8 mouse cellular contexts compared by ENCODE assay signal in the genomic region with DNA sequence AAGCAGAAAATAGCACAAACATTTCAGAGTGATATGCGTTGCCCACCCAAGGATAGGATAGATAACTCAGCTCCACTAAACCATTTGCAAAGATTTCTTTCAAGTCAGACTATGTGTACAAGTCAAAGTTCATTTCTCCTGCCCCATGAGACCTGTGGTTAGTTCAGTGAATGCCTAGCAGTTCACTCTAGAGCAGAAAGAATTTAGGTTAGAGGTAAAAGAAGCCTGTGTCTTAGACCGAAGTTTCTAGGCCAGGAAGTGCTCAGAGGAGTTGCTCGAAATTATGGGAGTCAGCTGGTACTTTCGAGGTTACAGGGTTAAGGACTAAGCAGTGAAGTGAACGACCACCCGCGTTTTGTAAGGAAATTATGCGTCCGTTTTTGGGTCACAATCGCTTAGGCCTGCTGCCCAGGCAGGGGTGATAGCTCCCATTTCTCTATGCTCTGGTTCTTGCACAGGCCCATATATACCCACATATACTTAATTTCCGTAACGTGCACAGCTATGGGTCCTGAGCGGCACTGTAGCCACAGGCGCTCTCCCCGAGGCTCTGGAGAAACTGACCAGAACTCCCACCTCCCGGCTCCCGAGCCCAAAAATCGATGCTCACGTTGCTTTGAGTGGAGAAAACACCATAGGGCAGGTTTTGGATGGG. TPM values are rescaled to one million over a fixed set of nuclear protein-coding genes. Genes with fewer than 3 reads are reported as not detected.
DNase-seq lines count a peak whose midpoint lies in the region; ATAC-seq and TF ChIP-seq lines count a peak whose summit lies in the region.

No protein-coding gene starts in this region.

- H3K9me3 ChIP-seq in forebrain, embryonic 11.5 days (ENCODE audit: control insufficient read depth, low read length), result no peaks in the 10 kb centered on the region
- H3K9me3 ChIP-seq in kidney, embryonic 16.5 days (ENCODE audit: low read length), result no peaks in the 10 kb centered on the region
- H3K9me3 ChIP-seq in midbrain, embryonic 13.5 days, result no peaks in the 10 kb centered on the region

- H3K79me2 ChIP-seq in C2C12 (ENCODE audit: control insufficient read depth, insufficient read depth), result peaks cover 5% of the 10 kb centered on the region

- ATAC-seq in frontal cortex, adult (ENCODE audit: low TSS enrichment), result peak; percentile 32; the same call in 1 of the 2 replicates
- peak; percentile 50; the same call in 1 of the 2 replicates for ATAC-seq in forebrain, embryonic 11.5 days (replicated peaks; ENCODE audit: low FRiP score)
- ATAC-seq in kidney, embryonic 16.5 days (ENCODE audit: low FRiP score, low TSS enrichment), result peak; percentile 39; the same call in 1 of the 2 replicates
- ATAC-seq in midbrain, embryonic 13.5 days, result peak; percentile 61

- H3K27ac ChIP-seq in forebrain, embryonic 11.5 days (ENCODE audit: low read depth, low read length), result no peak overlapping the region
- H3K27ac ChIP-seq in kidney, embryonic 16.5 days (ENCODE audit: low read length), result no peak overlapping the region
- H3K27ac ChIP-seq in midbrain, embryonic 13.5 days, result no peak overlapping the region

- WGBS in forebrain, embryonic 11.5 days, result 10% methylated on average over 19 of the region's 19 CpGs
- 9% methylated on average over 19 of the region's 19 CpGs for WGBS in kidney, embryonic 16.5 days
- WGBS in midbrain, embryonic 13.5 days, result 9% methylated on average over 19 of the region's 19 CpGs

- H3K36me3 ChIP-seq in C2C12 (ENCODE audit: control insufficient read depth, insufficient read depth), result no peaks in the 10 kb centered on the region
- no peaks in the 10 kb centered on the region for H3K36me3 ChIP-seq in forebrain, embryonic 11.5 days (ENCODE audit: control insufficient read depth, insufficient read depth, low read length)
- no peaks in the 10 kb centered on the region for H3K36me3 ChIP-seq in kidney, embryonic 16.5 days (ENCODE audit: insufficient read depth, low read length)
- H3K36me3 ChIP-seq in midbrain, embryonic 13.5 days, result no peaks in the 10 kb centered on the region

- peak overlapping the region; percentile 65 for H3ac ChIP-seq in C2C12 (ENCODE audit: control insufficient read depth, insufficient read length, low read depth)

- H3K27me3 ChIP-seq in C2C12 (ENCODE audit: control insufficient read depth, insufficient read depth, insufficient read length), result no peaks in the 10 kb centered on the region
- H3K27me3 ChIP-seq in forebrain, embryonic 11.5 days (ENCODE audit: control insufficient read depth, insufficient read depth, low read length), result no peaks in the 10 kb centered on the region
- H3K27me3 ChIP-seq in kidney, embryonic 16.5 days (ENCODE audit: insufficient read depth, low read length), result no peaks in the 10 kb centered on the region
- H3K27me3 ChIP-seq in midbrain, embryonic 13.5 days, result 0 out of 2 replicates have a peak, but pooled peaks cover 4% of the 10 kb centered on the region

- peak overlapping the region; percentile 47 for H3K9ac ChIP-seq in forebrain, embryonic 11.5 days (ENCODE audit: low read length)
- peak overlapping the region; percentile 69 for H3K9ac ChIP-seq in kidney, embryonic 16.5 days (replicated peaks; ENCODE audit: low read length)
- H3K9ac ChIP-seq in midbrain, embryonic 13.5 days (replicated peaks), result peak overlapping the region; percentile 78

- H3K4me3 ChIP-seq in C2C12 (ENCODE audit: insufficient read depth, poor library complexity, severe bottlenecking), result peak overlapping the region; percentile 50
- peak overlapping the region; percentile 45 for H3K4me3 ChIP-seq in forebrain, embryonic 11.5 days (ENCODE audit: low read depth, low read length)
- H3K4me3 ChIP-seq in kidney, embryonic 16.5 days (ENCODE audit: low read length), result peak overlapping the region; percentile 70
- peak overlapping the region; percentile 61 for H3K4me3 ChIP-seq in midbrain, embryonic 13.5 days (replicated peaks)

- no peak for TF ChIP-seq CTCF in C2C12 (IDR thresholded peaks at IDR 0.05; ENCODE audit: control insufficient read depth, insufficient read depth, insufficient read length)

- H3K4me1 ChIP-seq in forebrain, embryonic 11.5 days (replicated peaks; ENCODE audit: control insufficient read depth, insufficient read depth, low read length), result peaks cover 4% of the 10 kb centered on the region; the same call in 1 of the 2 replicates
- H3K4me1 ChIP-seq in kidney, embryonic 16.5 days (ENCODE audit: insufficient read depth, low read length), result peaks cover 12% of the 10 kb centered on the region
- H3K4me1 ChIP-seq in midbrain, embryonic 13.5 days (replicated peaks), result peaks cover 12% of the 10 kb centered on the region

- H3K79me3 ChIP-seq in C2C12 (ENCODE audit: low read depth), result no peaks in the 10 kb centered on the region

- no peak for DNase-seq in frontal cortex, postnatal 14 days (ENCODE audit: low spot score in 2 of 2)
- no peak for DNase-seq in forebrain, embryonic 11.5 days (ENCODE audit: low spot score)
- no peak for DNase-seq in right cerebral cortex, postnatal 4 days
- DNase-seq in urinary bladder, adult 18-20 months (ENCODE audit: low spot score in 2 of 2), result no peak

- H3K4me2 ChIP-seq in forebrain, embryonic 11.5 days (ENCODE audit: low read depth, low read length, severe bottlenecking), result peak overlapping the region; percentile 91
- H3K4me2 ChIP-seq in kidney, embryonic 16.5 days (replicated peaks; ENCODE audit: low read depth, low read length), result peak overlapping the region; percentile 98
- peak overlapping the region; percentile 91 for H3K4me2 ChIP-seq in midbrain, embryonic 13.5 days (replicated peaks)

TF ChIP-seq in C2C12, 6 proteins besides CTCF, POLR2A, EP300 and RAD21:
- TF ChIP-seq MYOG (IDR thresholded peaks at IDR 0.05; ENCODE audit: control insufficient read depth, extremely low read depth, insufficient read length) (no peak), FOSL1 (IDR thresholded peaks at IDR 0.05; ENCODE audit: insufficient read depth, low read length, poor library complexity, severe bottlenecking) (no peak), USF1 (IDR thresholded peaks at IDR 0.05; ENCODE audit: low read depth) (no peak), MYOD1 (IDR thresholded peaks at IDR 0.05; ENCODE audit: control insufficient read depth, insufficient read length, low read depth) (no peak), CEBPB (IDR thresholded peaks at IDR 0.05; ENCODE audit: low read depth) (no peak), MAX (IDR thresholded peaks at IDR 0.05) (no peak)
TF ChIP-seq in C2C12: peak in this region for 0.

RNA-seq across cellular contexts. Expression of gene Fah, which starts 1.4 kb away (rescaled TPM):
- 22.2 TPM for polyA plus RNA-seq in C2C12 (2012; fragmentation: generic; extraction: Trizol)
- polyA plus RNA-seq in forebrain, embryonic 11.5 days (2014; fragmentation: Nextera tagmentation; extraction: Ambion mirVana), result 2.6 TPM in 2 replicates
- polyA plus RNA-seq in kidney, embryonic 16.5 days (2015; fragmentation: Nextera tagmentation; extraction: Ambion mirVana), result 14.9 and 17.7 TPM in 2 replicates
- polyA plus RNA-seq in midbrain, embryonic 13.5 days (2015; fragmentation: Nextera tagmentation; extraction: Ambion mirVana), result 4.9 and 5.6 TPM in 2 replicates
